Mouse (Mus musculus) urinary bladder, postnatal 36 days (tissue): ENCODE measurements around the gene Taf5l.
"Not testable (repeated sequence)": the region's sequence is repeated elsewhere in the genome, so short reads cannot be mapped to it uniquely, and the experiment has no call there.

Experiments used
- DNase-seq, 2 experiments: peaks; one replicate each; pipeline ENCODE4 v3.0.0; 2022; ENCODE audit warnings: low spot score in 2 of 2, mixed read lengths in 1 of 2

Gene Taf5l

DNA sequence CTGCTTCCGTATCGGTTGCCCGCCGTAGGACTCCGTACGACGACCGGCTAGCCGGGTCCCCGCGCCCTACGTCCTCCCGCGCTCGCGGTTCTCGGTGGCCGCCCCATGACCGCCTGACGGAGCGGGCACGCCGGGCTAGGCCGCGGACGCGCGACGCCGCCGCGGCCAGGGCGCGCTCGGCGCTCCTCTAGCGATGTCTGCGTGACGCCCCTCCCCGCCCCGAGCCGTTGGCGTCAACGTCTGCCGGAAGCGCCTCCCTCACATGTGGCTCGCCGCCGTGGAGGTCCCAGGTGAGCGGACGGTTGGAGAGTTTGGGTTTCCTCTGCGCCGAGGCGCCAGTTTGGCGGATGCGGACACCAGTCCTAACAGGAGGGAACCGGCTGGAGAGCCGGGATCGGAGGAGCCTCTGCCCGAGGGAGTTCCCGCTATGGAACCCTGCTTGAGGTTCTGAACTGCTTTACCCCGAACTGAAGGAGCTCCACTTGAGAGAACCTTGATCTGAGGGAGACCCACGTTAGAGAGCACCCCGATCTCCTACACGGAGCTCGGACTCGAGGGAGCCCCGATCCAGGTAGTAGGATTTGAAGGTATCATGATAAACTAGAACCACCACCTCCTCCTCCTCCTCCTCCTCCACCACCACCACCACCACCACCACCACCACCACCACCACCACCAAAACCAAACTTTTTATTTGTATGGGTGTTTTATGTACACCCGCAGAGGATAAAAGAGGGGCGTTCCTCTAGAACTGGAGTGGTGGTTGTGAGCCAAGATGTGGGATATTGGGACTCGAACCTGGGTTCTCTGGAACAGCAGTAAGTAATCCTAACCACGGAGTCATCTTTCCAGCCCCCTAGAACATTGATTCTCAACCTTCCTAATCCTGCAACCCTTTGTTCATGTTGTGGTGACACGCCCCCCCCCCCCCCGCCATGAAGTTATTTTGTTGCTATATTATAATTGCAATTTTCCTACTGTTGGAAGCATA lies at the start of gene Taf5l, which contains the start of gene Urb2:
Taf5l (minus strand) TSS at position 161 of the 991 bp plus-strand sequence.
Urb2 (plus strand) TSS at position 272 of the 991 bp plus-strand sequence.
- peak; percentile 91 to 93 for DNase-seq

DNA sequence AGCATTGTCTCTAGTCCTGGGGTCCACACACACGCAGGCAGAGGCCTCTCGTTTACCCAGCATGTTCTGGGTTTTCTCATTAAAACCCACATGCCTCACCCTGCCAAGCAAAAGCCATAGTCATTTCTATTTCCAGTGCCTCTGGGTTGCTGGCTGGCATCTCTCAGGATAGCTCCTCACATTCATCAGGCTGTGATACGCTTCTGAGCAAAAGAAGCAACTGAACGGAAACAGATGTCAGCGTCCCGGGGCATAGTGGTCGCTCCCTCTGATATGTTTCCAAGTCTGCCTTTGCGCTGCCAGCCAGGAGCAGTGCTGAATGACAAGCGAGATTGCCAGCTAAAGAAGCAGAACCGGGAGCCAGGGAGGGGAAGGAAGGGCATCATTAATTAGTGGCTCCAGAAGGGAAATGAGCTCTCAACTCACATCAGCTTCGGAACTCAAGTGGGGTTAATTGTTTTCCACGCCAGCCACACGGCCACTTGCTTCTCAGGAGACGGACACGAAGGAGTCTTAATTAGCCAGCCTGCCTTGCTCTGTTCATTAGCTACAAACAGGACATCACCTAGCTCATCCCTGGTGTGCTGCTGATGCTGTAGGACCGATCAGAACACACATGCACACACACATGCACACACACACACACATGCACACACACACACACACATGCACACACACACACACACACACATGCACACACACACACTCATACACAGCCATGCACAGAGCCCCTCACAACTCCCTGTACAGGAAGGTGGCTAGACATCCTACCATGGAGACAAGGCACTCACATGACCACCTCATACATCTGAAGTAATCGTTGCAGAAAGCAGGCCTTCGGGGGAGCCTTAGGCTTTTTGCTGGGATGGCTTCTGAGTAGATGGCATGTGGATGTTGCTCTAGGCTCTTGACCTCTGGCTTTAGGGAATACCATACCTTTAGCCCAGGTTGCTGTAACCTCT lies 49.4 kb upstream of the Taf5l start:
- DNase-seq = no peak

DNA sequence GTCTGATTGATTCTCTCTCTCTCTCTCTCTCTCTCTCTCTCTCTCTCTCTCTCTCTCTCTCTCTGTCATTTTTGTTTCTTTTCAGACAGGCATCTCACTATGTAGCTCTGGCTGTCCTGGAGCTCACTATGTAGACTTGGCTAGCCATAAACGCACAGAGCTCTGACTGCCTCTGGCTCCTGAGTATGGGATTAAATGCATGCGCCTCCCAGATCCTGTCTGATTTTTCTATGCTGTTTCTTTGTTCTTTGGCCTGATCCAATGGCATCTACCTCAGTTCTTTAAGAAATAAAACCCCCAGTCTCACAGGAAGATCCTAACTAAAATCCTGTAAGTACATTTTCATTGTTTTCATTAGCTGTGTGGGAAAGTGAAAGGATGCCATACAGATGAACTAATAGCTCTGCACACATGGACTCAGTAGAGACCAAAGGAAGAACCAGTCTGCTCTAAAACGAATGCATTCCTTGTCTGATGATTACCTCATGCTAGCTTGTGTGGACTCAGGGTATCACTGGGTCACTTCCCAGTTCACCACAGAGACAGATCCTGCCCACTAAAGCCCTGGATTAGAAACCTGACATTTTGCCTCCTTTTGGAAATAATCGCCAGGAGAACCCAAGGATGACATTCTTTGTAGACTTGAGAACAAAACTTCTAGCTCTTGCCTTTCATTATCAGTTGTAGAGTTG lies 46.0 kb upstream of the Taf5l start:
- no peak for DNase-seq

DNA sequence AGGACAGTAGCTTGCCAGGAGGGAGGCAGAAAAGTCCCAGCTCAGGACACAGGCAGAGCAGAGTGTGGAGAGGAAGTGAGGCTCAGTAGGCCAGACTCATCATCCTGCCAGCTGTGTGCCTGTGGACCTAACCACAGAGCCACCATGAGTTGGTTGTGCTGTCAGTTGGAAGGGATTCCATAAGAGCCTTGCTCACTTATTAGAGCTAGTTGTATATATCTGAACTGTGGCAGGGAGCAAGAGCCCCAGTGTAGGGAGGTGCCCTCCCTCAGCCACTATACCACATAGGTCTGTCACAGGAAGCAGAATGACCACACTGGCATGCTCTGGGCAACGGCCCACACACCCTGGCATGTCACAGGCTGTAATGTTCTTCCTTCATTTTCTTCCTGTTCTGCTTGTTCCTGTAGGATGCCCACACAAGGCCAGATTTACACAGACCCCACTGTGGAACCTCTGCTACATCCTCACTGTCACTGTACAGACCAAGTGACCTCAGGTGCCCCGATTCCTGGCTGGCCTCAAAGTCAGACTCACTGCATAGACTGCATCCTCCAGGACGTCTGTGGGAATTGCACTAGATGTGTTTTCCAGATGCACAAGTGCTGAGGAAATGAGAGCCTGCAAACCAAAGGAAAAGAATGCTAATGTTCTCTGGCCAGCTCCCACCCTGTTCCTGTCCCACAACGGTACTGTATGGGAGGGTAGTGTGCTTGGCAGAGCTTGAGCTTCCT lies 45.3 kb upstream of the Taf5l start:
- DNase-seq = no peak

DNA sequence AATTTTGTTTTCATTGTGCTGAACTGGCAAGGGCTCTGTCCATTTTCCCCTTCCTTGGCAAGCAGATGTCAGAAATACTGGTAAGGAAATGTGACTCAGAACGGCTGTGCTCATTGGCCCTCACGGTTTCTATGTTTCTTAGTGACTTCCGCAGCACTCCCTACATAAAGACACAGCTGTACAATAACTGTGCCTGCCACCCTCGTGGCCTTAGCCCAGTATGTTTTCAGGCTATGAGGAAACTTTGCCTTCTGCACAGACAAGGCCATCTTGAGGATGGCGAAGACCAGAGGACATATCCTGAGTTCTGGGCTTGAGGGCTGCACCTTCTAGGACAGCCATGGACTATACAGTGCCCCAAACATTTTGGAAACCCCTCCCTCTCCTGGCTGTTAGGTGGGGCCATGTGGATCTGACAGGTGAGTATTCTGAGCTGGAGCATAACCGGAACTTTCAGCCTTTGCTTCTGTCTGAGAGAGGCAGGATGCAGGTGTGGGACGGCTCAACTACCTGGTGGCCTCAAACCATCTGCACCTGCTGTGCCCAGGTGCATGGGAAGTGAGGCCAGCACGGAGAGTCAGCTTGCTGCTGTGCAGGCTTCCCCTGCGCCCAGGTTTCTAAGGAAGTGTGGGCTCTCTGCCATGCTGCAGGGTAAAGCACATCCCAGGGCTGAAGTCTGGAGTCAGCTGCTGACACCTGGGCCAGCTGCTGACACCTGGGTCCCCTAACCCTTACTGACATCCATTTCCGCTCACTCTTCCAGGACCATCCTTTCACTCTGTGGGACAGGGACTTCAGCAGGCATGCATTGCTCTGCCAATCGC lies 35.8 kb upstream of the Taf5l start:
- DNase-seq = no peak

DNA sequence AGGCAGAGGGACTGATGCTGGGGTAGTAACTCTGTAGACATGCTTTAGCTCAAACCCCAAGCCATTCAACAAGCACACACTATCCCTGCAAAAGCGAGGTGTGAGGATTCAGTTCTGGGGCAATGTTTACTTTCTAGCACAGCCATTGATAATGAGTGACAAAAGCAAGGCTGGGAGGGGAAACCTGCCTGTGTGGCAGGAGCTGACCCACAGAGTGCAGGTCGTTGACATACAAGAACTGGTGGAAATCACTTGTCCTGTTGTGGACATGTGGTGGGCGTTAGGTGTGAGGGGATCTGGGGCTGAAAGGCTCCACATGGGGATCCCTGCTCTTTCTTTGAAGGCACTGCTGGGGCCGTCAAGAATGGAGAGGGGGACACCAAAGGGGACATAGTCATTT lies 31.4 kb upstream of the Taf5l start:
- DNase-seq = no peak

DNA sequence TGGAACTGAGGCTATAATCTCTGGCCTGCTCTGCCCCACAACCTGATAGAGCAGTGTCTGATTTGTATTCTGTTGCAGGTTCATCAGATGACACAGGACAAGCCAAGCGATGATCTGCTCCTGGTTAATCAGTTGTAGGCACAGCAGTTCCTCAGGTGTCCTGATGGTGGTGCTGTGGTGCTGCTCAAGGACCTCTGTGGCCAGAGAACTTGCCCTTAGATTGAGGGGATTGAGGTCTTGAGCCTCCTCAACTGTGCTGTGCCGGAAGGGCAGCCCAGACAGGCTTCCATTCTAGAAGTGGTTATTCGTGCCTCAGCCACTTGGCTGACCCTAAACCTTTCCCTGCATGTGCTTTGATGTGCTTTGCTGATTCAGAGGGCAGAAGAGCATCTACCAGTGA lies 30.9 kb upstream of the Taf5l start:
- DNase-seq = peak; percentile 57 to 71

DNA sequence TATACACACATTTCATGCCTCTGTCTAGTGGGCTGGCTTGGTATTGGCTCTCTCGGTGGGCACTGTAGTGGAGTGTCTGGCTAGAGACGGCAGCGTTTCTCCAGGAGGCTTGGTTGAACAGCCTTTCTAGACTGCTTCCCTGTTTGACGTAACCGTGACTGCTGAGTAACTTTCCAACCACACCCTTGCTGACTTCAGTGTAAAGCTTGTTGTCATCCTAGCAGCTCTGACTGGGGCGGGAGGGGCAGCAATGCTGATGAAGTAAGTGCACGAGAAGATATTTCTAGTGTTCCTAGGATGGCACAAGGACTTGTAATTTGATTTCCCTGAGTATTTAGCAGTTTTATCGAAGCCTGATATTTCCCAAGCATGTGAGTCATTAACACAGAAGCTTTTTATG lies 24.7 kb upstream of the Taf5l start:
- peak in 1 of 2 experiments; percentile 43 for DNase-seq

DNA sequence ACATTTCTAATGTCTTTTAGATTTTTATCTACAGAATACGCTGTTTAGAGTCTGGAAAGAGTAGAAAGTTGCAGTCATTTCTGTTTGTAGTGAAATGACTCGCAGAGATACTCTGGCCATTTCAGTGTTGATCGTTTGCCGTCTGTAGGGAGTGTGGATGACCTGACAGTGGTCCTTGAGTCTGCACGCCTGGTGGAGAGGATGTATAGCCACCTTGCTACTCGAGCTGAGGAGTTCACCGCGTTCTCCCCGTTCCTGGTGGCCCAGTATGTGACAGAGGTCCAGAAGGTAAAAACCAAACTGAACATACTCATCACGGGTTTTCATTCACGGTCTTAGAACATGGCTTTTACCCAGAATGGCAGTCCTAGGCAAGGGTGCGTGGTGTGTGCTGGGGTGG lies 23.7 kb upstream of the Taf5l start:
- DNase-seq = no peak

DNA sequence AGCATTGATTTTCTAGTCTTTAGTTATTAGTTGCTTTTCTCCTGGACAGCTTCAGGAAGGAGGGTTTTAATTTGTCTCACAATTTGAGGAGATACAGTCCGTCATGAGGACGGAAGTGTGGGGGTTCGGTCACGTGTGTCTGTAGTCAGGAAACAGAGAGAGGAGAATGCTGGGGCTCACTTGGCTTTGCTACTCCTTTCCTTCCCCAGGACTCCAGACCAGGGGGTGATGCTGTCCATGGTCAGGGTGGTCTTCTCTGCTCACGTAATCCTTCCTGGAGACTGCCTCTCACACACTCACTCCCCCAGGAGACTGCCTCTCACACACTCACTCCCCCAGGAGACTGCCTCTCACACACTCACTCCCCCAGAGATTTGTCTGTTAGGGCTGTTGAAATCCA lies 23.2 kb upstream of the Taf5l start:
- no peak for DNase-seq

DNA sequence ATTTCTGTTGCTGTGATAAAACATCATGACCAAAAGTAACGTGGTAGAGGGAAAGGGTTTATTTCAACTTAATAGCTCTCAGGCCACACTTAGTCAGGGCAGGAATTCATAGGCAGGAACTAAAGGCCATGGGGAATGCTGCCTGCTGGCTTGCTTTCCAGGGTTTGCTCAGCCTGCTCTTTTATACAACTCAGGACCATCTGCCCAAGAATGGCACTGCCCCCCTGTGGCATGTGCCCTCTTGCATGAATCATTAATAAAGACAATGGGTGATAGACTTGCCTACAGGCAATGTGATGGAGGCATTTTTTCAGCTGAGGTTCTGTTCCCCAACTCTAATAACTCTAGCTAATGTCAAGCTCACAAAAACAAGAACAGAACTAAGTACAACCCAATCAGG lies 21.0 kb upstream of the Taf5l start:
- no peak for DNase-seq

DNA sequence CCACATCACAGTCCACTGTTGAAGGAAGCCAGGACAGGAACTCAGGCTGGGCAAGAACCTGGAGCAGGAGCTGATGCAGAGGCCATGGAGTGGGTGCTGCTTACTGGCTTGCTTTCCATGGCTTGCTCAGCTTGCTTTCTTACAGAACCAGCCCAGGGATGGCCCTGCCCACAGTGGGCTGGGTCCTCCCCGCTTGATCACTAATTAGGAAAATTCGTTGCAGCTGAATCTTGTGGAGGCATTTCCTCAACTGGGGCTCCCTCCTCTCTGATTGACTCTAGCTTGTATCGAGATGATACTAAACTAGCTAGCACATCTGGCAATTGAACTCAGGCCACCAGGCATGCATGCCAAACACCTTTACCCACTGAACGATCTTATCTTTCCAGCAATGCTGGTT lies 18.2 kb upstream of the Taf5l start:
- no peak for DNase-seq

DNA sequence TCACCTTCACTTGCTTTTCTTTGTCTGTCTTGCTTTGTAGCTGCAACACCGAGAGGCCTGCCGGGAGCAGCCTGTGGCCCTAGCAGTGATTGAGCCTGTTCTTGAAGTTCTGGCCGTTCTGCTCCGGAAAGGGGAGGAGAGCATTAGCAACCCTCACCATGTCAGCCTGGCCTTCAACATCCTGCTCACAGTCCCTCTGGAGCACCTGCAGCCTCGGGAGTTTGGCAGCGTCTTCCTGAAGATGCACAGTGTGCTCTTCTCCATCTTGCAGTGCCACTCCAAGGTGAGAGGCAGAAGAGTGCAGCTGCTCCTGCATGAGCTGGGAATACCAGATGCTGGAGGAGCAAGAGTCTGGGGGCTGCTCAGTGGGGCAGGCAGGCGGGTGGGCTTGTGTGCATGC lies 16.9 kb upstream of the Taf5l start:
- no peak for DNase-seq

DNA sequence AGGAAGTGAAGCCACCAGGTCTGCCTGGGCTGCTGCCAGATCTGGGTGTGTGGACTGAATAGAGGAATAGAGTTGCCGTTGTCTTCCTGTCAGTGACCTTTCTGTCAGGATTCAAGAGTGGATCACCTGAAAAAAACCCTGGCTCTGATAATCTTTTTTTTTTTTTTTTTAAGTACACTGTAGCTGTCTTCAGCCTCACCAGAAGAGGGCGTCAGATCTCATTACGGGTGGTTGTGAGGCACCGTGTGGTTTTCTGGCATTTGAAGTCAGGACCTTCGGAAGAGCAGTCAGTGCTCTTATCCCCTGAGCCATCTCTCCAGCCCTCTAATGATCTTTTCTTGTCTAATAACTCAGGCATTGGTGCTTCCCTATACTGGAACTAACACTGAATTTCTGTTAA lies 12.2 kb upstream of the Taf5l start:
- no peak for DNase-seq

DNA sequence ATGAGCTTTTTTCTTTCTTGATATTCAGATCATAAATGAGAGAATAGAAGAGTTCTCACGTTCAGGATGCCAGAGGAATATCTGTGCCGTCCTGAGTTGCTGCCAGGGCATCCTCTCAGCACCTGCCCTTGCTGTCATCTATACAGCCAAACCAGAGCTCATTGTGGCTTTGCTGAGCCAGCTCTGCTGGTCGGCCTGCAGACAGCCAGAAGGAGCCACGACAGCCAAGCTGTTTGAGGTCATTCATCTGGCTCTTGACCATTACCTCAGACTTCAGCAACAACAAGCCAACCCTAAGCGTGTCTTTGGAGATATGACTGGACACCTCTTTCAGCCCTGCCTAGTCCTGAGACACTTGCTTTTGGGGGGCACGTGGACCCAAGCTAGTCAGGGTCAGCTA lies 6.6 kb upstream of the Taf5l start:
- no peak for DNase-seq

DNA sequence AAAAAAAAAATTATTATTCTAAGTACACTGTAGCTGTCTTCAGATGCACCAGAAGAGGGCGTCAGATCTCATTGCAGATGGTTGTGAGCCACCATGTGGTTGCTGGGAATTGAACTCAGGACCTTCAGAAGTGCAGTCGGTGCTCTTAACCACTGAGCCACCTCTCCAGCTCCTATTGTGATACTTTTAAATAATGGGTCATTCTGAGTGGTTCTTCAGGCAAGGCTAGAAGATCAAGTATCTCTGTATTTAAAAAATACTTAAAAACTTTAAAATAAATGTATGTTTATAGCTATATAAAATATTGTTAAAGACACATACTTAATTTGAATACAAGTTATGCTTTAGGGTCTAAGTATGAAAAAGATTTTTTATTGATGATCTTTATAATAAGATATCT lies 5.1 kb upstream of the Taf5l start:
- DNase-seq = not testable (repeated sequence)

DNA sequence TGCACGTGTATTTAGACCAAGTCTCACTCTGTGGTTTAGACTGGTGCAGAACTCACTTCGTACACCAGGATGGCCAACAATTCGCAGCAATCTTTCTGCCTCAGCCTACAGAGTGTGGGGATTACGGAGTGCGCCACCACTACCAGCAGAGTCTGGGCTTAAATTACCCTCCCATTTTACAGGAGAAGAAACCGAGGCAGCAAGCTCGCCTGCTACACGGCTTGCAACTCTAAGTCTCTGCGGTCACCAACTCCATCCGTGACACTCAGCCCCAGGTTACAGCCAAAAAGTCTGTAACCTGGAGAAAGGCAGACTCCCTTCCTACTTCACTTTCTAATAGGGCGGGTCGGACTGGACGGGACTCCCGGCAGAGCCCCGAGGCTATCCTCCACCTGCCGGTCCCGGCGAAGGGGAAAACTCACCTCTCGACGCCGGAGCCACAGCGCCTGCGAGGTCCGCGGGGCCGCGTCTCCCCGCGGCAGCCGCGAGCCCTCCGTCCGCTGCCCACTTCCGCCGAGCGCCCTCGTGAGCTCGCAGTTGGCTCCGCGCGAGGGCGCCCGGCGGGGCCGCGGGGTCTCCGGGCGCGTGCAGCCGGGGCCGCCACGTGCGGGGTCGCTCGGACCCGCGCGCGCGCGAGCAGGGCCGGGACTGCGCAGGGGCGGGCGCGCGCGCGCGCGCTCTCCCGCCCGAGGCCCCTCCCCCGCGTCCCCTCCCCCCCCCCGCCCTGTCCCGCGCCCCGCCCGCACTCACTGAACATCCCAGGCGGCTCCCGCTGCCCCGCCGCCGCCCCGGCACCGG lies 559 bp downstream of the Taf5l start:
- DNase-seq = peak; percentile 24 to 56

DNA sequence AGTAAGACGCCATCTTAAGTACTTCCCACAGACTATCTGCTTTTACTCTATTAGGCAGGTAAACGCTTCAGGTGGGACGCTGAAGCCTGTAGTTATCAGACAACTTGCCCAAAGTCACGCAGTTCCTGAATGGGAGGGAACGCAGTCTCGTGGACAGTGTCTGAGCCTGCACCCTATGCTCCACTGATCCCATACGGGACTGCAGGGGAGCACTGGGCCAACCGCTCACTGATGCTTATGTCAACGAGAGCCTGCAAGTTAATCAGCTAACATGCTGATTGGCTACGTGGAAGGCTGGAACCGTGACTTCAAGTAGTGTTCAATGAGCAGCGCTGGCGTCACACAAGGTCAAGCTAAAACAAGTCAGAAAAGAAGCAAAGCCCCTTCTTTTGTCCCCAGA lies 1.4 kb downstream of the Taf5l start:
- no peak for DNase-seq

DNA sequence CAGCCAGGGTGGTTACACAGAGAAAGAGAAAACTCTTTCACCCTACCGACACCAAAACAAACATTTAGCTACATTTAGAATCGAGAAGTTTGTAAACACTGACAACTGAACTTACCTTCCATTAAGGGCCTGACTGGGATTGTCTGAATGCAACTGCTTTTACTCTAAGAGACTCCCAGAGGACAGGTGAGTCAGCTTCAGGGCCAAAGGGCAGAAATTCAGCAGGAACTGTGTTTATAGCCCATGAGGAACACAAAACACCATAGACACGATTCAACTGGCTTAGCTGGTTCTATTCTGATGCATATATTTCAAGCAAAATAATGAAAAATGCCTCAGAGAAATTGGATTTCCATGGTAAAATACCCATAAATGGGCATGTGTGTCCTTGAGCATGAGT lies 6.4 kb downstream of the Taf5l start:
- no peak for DNase-seq
